Mouse (Mus musculus) stomach, embryonic 16.5 days (tissue): ENCODE data around the gene Fam161a. TPM values are rescaled to one million over a fixed set of nuclear protein-coding genes. Genes with fewer than 3 reads are reported as not detected.

Experiments
- polyA plus RNA-seq: library from polyadenylated mRNA; unstranded; fragments of >200 nt; fragmentation: Nextera tagmentation; extraction: Ambion mirVana; gene quantifications from 2 replicates; pipeline ENCODE4 v1.2.1, GENCODE M21; 2015

Fam161a gene
- polyA plus RNA-seq, 1 experiment from 2014 or later = 4.2 TPM

Other genes starting within 250 kb of the Fam161a start
- 12.7 and 12.9 TPM in 2 replicates for gene B3gnt2, start 146.6 kb upstream of the Fam161a start, polyA plus RNA-seq
- gene Zrsr1, start 35.5 kb upstream of the Fam161a start, polyA plus RNA-seq = 2.4 and 3.2 TPM in 2 replicates
- gene Gm28048, start 25.4 kb upstream of the Fam161a start, polyA plus RNA-seq = 14.5 and 17.9 TPM in 2 replicates
- 324 and 371 TPM in 2 replicates for gene Commd1, start 25.1 kb upstream of the Fam161a start, polyA plus RNA-seq
- 226 and 230 TPM in 2 replicates for gene Cct4, start 17.0 kb upstream of the Fam161a start, polyA plus RNA-seq
- gene Xpo1, start 248.5 kb downstream of the Fam161a start, polyA plus RNA-seq = 61.6 and 70.2 TPM in 2 replicates